Mouse (Mus musculus) intestine, embryonic 14.5 days (tissue): ENCODE measurements around the gene Mrtfb. TPM values are rescaled to one million over a fixed set of nuclear protein-coding genes. Genes with fewer than 3 reads are reported as not detected.

Source experiments
- ATAC-seq: fragments of 200-750 bp; cut with Nextera tagmentation; replicated peaks from 2 replicates; pipeline ENCODE4 v1.8.0; 2017; ENCODE audit warnings: low read depth, moderate number of reproducible peaks, moderate TSS enrichment, moderate library complexity; ENCODE audit not compliant: low FRiP score, low TSS enrichment
- DNase-seq: peaks from one replicate; pipeline ENCODE4 v3.0.0-alpha.2; 2018; ENCODE audit warnings: low spot score
- H3K27ac ChIP-seq: fragments of 300-500 bp; sonication (generic); 2 replicates; pipeline ENCODE4 v1.5.1; 2014; ENCODE audit warnings: low read depth, mild to moderate bottlenecking, control low read depth
- H3K27me3 ChIP-seq: fragments of 300-500 bp; sonication (generic); replicated peaks from 2 replicates; pipeline ENCODE4 v1.6.1; 2014; ENCODE audit warnings: low read length, control low read depth; ENCODE audit not compliant: control insufficient read depth, insufficient read depth
- H3K36me3 ChIP-seq: fragments of 300-500 bp; sonication (generic); 2 replicates; pipeline ENCODE4 v1.6.1; 2014; ENCODE audit warnings: low read length, control low read depth; ENCODE audit not compliant: control insufficient read depth, insufficient read depth
- H3K4me1 ChIP-seq: fragments of 300-500 bp; sonication (generic); replicated peaks from 2 replicates; pipeline ENCODE4 v1.6.1; 2014; ENCODE audit warnings: low read length, control low read depth, mixed read lengths; ENCODE audit not compliant: control insufficient read depth, insufficient read depth
- H3K4me2 ChIP-seq: fragments of 300-500 bp; sonication (generic); 2 replicates; pipeline ENCODE4 v1.6.1; 2014; ENCODE audit warnings: low read length
- H3K4me3 ChIP-seq: fragments of 300-500 bp; sonication (generic); 2 replicates; pipeline ENCODE4 v1.5.1; 2014; ENCODE audit warnings: low read depth, low read length, control low read depth, mixed read lengths
- H3K9ac ChIP-seq: fragments of 300-500 bp; sonication (generic); 2 replicates; pipeline ENCODE4 v1.6.1; 2014; ENCODE audit warnings: mild to moderate bottlenecking, low read length
- H3K9me3 ChIP-seq: fragments of 300-500 bp; sonication (generic); 2 replicates; pipeline ENCODE4 v1.6.1; 2016; ENCODE audit warnings: low read length, control low read depth; ENCODE audit not compliant: control insufficient read depth
- WGBS: fragments of 180-500 bp; shearing (Covaris S2); extraction: QIAGEN DNeasy Blood & Tissue Kit; methylation state at CpG from one replicate; pipeline ENCODE4 v1.1.7; 2014; 5-methylcytosine and 5-hydroxymethylcytosine counted together
- polyA plus RNA-seq: library from polyadenylated mRNA; unstranded; fragments of >200 nt; fragmentation: Nextera tagmentation; extraction: Ambion mirVana; gene quantifications from 2 replicates; pipeline ENCODE4 v1.2.1, GENCODE M21; 2014

Gene Mrtfb
- polyA plus RNA-seq, 1 experiment from 2014 or later: 33.0 TPM

DNA sequence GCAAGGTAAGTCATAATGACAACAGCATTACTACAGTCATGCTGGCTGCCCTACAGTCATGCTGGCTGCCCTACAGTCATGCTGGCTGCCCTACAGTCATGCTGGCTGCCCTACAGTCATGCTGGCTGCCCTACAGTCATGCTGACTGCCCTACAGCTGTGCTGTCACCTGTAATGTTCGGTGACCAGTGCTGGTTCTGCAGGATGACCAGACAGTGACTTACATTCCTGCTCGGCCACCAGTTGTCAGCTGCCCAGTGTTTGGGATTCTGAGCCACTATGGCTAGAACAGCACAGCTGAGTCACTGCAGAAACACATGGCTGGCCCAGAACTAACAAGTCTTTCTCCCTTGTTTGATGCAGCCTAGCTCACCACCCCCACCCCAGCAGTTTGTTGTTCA lies 149.1 kb downstream of the Mrtfb start:
- peaks cover 81% of the 10 kb centered on the region for H3K36me3 ChIP-seq

DNA sequence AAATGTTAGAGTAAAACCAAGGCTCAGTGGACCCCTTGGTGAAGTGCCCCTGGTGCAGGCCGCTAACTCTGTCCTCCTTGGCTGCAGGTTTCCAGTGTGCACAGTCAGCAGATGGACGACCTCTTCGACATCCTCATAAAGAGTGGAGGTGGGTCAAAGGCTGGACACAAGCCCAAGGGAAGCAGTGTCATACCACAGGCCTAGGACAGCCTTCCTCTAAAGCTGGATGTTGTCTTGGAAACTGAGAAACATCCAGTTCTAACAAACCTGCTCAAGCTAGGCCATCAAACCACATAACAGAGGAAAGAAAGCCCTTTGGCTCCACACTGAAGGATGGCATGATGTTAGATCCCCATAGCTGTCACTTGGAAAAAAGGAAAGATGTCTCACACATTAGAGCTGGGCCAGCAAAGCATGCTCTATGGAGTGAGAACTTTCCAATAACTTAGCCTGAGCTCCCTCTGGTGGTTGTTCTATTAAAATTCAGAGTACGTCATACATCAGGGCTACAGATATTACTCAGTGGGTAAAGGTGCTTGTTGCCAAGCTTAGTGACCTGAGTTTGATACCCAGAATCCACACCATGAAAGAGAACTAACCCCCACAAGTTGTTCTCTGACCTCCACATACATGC lies 153.4 kb downstream of the Mrtfb start:
- H3K9me3 ChIP-seq: peaks cover 4% of the 10 kb centered on the region; the same call in 1 of the 2 replicates
- 74% methylated on average over 4 of the region's 4 CpGs for WGBS
- H3K9ac ChIP-seq: no peak overlapping the region
- no peak overlapping the region for H3K27ac ChIP-seq
- H3K4me1 ChIP-seq: no peaks in the 10 kb centered on the region
- no peaks in the 10 kb centered on the region for H3K27me3 ChIP-seq
- ATAC-seq (peak; percentile 65), DNase-seq (no peak)
- H3K36me3 ChIP-seq: peaks cover 90% of the 10 kb centered on the region
- no peak overlapping the region for H3K4me3 ChIP-seq
- H3K4me2 ChIP-seq: no peak overlapping the region

More for the DNA sequence above, 149.1 kb downstream of the Mrtfb start:
- WGBS: 86% methylated on average over 2 of the region's 2 CpGs
- DNase-seq (no peak), ATAC-seq (no peak)
- no peak overlapping the region for H3K4me2 ChIP-seq
- H3K9ac ChIP-seq: no peak overlapping the region
- H3K4me1 ChIP-seq: no peaks in the 10 kb centered on the region
- no peak overlapping the region for H3K27ac ChIP-seq
- peaks cover under 1% of the 10 kb centered on the region; the same call in 1 of the 2 replicates for H3K9me3 ChIP-seq
- H3K27me3 ChIP-seq: no peaks in the 10 kb centered on the region
- H3K4me3 ChIP-seq: no peak overlapping the region

DNA sequence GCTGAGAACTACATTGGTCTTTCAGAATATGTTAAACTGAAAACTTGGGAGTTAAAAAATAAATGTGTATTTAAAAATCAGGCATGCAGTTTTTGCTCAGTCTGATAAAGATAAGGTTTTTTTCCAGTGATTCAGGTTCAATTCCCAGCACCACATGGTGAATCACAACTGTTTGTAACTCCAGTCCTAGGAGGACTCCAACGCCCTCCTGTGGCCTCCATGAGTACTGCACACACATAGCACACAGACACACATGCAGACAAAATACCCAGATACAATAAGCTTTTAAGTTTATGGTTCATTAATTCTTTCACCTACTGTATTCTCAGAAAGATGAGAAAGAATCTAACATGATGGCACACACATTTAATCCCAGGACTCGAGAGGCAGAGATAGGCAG lies 154.5 kb downstream of the Mrtfb start:
- Histone ChIP-seq H3K9ac (no peak overlapping the region), H3K9me3 (peaks cover 4% of the 10 kb centered on the region; the same call in 1 of the 2 replicates), H3K27ac (no peak overlapping the region), H3K4me2 (no peak overlapping the region), H3K4me1 (no peaks in the 10 kb centered on the region), H3K4me3 (no peak overlapping the region), H3K27me3 (no peaks in the 10 kb centered on the region), H3K36me3 (peaks cover 81% of the 10 kb centered on the region)
- no peak for DNase-seq
- WGBS: 90% methylated on average over 2 of the region's 2 CpGs
- ATAC-seq: no peak

DNA sequence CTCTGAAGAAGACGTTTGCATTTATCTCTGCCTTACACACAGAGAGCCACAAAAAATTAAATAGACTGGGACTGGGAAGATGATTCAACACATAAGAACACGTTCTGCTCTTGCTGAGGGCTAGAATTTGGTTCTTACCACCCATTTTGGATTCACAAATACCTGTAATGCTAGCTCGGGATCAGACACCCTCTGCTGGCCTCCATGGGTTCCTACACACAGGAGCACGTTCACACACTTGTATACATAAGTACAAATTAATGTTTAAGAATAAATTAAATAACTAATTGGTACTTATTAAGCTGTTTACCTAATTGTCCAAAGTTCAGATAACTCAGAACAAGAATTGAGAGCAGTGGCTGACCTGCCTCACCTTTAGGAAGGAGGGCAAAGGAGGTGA lies 155.2 kb downstream of the Mrtfb start:
- Histone ChIP-seq H3K4me3 (no peak overlapping the region), H3K27ac (no peak overlapping the region), H3K4me2 (no peak overlapping the region), H3K4me1 (no peaks in the 10 kb centered on the region), H3K36me3 (peaks cover 75% of the 10 kb centered on the region), H3K27me3 (no peaks in the 10 kb centered on the region), H3K9ac (no peak overlapping the region), H3K9me3 (peaks cover 4% of the 10 kb centered on the region; the same call in 1 of the 2 replicates)
- DNase-seq: no peak
- ATAC-seq: no peak
- WGBS: 94% methylated on average over 4 of the region's 4 CpGs

GRCm38 (mm10) chr16:13414566-13414965 lies 158.3 kb downstream of the Mrtfb start:
- H3K4me2 ChIP-seq: no peak overlapping the region
- H3K36me3 ChIP-seq: peaks cover 51% of the 10 kb centered on the region
- no peak overlapping the region for H3K4me3 ChIP-seq
- no peaks in the 10 kb centered on the region for H3K27me3 ChIP-seq
- WGBS: 93% methylated on average over 7 of the region's 7 CpGs
- H3K27ac ChIP-seq: no peak overlapping the region
- H3K4me1 ChIP-seq: no peaks in the 10 kb centered on the region
- DNase-seq (no peak), ATAC-seq (no peak)
- H3K9me3 ChIP-seq: peaks cover 4% of the 10 kb centered on the region; the same call in 1 of the 2 replicates
- no peak overlapping the region for H3K9ac ChIP-seq

GRCm38 (mm10) chr16:13414972-13415371 lies 158.7 kb downstream of the Mrtfb start:
- H3K27ac ChIP-seq: no peak overlapping the region
- ATAC-seq: no peak
- H3K27me3 ChIP-seq: no peaks in the 10 kb centered on the region
- WGBS: 80% methylated on average over 4 of the region's 4 CpGs
- DNase-seq: no peak
- H3K4me3 ChIP-seq: no peak overlapping the region
- H3K4me1 ChIP-seq: no peaks in the 10 kb centered on the region
- peaks cover 4% of the 10 kb centered on the region; the same call in 1 of the 2 replicates for H3K9me3 ChIP-seq
- H3K36me3 ChIP-seq: peaks cover 47% of the 10 kb centered on the region
- H3K4me2 ChIP-seq: no peak overlapping the region
- H3K9ac ChIP-seq: no peak overlapping the region

DNA sequence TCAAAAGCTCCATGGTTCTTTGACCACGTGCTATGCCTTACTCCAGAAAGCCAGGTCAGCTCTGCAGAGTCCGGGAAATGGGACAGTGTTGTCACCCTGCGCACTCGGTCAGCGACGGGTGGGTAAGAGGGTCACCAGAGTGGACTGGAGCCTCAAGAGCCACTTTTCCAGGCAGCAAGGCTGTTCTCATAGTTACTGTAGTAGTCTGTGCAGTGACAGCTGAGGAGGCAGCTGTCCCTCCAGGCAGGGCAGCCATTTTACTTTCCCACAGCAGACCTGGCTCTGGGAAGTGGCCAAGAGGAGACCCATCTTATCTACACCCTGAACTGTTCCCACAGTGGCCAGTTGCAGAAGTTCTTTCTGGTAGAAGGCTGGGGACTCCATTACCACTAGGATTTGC lies 159.2 kb downstream of the Mrtfb start:
- Histone ChIP-seq H3K4me1 (no peaks in the 10 kb centered on the region), H3K9ac (no peak overlapping the region), H3K4me2 (no peak overlapping the region), H3K27me3 (no peaks in the 10 kb centered on the region), H3K27ac (no peak overlapping the region), H3K4me3 (no peak overlapping the region), H3K9me3 (peaks cover 3% of the 10 kb centered on the region; the same call in 1 of the 2 replicates), H3K36me3 (peaks cover 42% of the 10 kb centered on the region)
- DNase-seq: no peak
- no peak for ATAC-seq
- WGBS: 99% methylated on average over 6 of the region's 6 CpGs

- no peaks in the 10 kb centered on the region for H3K9me3 ChIP-seq
- no peak overlapping the region for H3K27ac ChIP-seq
- H3K9ac ChIP-seq: no peak overlapping the region
- DNase-seq (no peak), ATAC-seq (no peak)
- 78% methylated on average over 10 of the region's 10 CpGs for WGBS
- H3K36me3 ChIP-seq: peaks cover 32% of the 10 kb centered on the region
- no peaks in the 10 kb centered on the region for H3K27me3 ChIP-seq
- no peaks in the 10 kb centered on the region for H3K4me1 ChIP-seq
- H3K4me2 ChIP-seq: no peak overlapping the region
- H3K4me3 ChIP-seq: no peak overlapping the region
Measured at GRCm38 (mm10) chr16:13416465-13416864, 160.2 kb downstream of the Mrtfb start.

DNA sequence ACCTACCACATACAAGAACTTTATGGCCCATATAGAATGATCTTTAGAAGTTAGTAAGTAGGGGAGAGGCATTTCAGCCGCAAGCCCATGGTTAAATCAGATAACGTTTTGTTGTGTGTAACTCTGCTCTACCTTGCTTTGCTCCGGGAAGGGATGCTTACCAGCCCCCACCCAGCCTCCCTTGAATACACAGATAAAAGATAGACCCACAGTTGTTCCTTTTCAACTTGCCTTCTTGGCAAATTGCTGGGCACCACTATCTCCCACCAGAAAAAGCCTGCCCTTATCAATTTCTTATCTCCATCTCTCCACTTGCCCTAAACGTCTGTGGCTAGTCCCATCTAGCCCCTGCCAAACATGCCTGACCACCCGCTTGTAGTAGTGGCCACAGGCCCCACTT lies 161.6 kb downstream of the Mrtfb start:
- Histone ChIP-seq H3K4me2 (no peak overlapping the region), H3K36me3 (peaks cover 18% of the 10 kb centered on the region), H3K27me3 (no peaks in the 10 kb centered on the region), H3K27ac (no peak overlapping the region), H3K9ac (no peak overlapping the region), H3K9me3 (no peaks in the 10 kb centered on the region), H3K4me3 (no peak overlapping the region), H3K4me1 (no peaks in the 10 kb centered on the region)
- 62% methylated on average over 5 of the region's 5 CpGs for WGBS
- ATAC-seq (no peak), DNase-seq (no peak)
